Mouse (Mus musculus) kidney, adult 8-10 months (tissue): ENCODE data around the gene Pou2f1.

Experiments used
- DNase-seq, 2 experiments: peaks; one replicate each; pipeline ENCODE4 v3.0.0; 2022

The Pou2f1 gene

DNA sequence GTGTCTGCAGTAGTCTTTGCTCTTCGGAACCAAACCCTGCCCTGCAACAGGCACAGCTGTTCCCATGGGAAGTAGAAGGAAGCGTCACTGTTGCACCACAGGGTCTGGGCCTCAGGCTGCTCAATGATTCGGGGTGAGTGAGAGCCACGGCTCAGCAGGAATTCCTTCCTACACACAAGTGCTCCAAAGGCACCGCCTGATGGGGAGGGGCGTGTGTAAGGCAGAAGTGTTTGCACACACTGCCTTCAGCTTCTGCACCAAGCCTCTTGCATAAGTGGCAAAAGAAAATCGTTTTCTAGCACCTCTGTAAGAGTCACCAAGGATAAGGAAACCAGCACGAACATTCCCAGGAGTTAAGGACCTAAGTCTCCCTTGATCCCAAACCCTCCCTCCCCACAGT is 127.8 kb downstream of the Pou2f1 start:
- no peak for DNase-seq

GRCm38 (mm10) chr1:165868659-165869058 is 133.8 kb downstream of the Pou2f1 start:
- no peak for DNase-seq

DNA sequence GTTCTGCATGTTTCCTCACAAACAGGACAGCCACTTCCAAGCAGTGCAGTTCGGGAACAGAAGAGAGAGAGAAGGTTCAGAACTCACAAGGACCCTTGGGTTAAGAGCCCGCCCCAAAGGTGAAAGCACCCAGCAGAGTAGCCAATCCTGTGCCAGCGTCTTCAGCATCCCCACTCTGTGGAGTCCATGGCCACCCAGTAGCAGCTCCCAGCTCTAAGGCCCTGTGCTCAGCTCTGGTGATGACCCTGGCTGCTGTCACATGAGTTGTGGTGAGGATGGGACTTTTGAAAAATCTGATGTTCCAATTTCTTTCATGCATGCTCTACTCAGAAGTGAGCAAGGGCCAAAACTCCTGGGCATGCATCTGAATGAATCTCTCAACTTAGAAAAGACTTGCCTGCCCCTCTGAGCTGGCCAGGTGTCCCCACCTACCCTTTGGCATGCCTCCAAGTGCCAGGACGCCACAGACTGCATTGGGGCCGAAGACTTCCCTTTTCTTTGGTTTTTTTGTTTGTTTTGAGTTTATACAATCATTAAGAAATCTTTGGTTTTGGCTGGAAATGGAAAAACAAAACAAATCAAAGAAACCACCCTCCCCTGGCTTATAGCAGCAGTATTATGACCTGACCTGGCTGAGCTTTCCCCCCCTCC is 135.7 kb downstream of the Pou2f1 start:
- DNase-seq, result no peak

GRCm38 (mm10) chr1:165864864-165865795 is 137.3 kb downstream of the Pou2f1 start:
- DNase-seq, result no peak

DNA sequence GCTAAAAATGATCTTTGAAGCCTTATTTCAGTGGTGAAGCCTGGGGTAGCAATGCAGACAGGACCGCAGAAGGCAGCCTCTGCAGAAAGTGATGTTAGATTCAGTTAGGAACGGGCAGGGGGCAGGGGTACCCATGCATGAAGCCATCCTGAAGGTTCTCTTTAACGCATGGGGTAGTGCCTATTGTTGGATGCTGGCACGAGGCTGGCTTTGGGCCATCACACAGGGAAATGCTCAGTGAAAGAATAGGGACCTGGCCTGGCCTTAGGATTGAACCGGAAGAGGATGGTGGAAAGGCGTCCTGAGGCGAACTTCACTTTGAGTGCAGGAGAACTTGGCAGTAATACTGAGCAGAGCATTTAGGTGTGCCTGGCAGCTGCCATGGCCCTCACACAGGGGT is 140.4 kb downstream of the Pou2f1 start:
- no peak for DNase-seq

DNA sequence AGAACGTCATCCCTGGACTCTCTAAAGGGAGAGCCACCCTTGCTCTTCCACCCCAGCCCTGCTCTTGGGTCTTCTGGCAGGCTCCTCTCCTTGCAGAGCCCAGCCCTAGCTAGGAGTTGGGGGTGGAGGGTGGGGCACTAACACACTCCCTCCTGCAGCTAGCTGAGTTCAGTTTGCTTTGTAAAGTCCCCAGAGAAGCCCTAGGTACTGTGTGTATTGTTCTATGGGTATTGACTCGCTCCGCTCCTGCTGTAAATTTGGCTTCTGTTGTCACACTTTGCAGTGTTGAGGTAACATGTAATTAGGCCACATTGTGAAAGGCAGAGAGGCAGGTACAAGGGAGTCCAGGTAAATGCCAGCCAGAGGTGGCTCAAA is 141.3 kb downstream of the Pou2f1 start:
- no peak for DNase-seq

DNA sequence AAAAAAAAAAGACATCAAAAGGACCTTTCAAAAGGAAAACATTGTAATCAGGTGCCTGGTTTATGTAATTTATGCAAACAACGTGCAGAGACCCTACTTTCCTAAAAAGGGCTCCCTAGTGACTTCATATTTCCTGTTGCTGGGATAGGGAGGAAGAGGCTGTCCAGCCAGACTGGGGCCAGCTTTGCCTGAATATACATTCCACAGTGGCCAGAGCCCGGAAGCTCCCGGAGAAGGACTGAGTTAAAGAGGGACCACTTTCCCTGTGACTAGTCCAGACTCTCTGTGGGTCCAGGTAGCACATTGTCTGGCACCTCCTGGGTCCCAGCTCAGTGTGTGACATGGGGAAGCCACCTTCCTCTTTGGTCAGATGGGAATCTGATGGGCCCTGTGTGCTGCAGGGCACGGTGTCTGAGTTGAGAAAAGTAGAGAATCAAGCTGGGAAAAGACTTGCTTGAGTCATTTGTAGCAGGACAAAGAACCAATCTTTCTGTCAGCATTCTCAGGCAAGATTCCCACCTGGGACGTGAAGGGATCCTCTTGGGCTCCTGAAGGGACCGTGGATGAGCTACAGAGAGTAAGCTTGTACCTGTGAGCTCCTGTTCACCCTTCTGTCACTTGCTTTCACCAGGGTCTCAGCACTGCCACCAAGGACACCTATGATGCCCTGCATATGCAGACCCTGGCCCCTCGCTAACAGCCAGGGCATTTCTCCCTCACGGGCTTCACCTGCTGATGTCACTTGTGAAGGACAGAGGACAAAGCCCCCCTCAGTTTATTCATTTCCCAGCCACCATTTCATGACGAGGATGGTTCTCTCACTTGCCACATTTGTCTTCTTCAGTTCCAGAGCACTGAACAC is 141.9 kb downstream of the Pou2f1 start:
- no peak for DNase-seq

DNA sequence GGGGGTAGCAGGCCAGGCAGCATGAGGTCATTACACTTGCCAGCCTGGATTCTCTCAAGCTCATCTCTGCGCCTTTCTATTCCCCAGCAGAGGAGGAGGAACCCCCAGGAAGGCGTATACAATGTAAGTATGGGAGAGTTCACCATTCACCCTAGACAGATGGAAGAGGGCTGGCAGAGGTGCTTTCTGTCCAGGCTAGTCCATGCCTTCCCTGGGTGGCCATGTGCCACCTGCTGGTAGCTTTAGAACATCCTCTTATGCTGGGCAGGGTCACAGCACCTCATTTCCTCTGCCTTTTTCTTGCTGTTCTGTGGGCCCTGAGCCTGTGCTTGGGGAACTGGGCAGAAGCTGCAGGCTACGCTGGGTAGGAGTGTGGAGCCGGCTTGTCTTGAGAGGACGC is 144.1 kb downstream of the Pou2f1 start:
- no peak for DNase-seq

GRCm38 (mm10) chr1:165857279-165857678 is 145.2 kb downstream of the Pou2f1 start:
- no peak for DNase-seq

GRCm38 (mm10) chr1:165855759-165856545 is 146.5 kb downstream of the Pou2f1 start:
- no peak for DNase-seq

- peak in 1 of 2 experiments; percentile 67 for DNase-seq
Measured at GRCm38 (mm10) chr1:165853729-165854420, 148.6 kb downstream of the Pou2f1 start.

- DNase-seq, result no peak
Measured at GRCm38 (mm10) chr1:165853131-165853721, 149.3 kb downstream of the Pou2f1 start.

GRCm38 (mm10) chr1:165852131-165852530 is 150.3 kb downstream of the Pou2f1 start:
- no peak for DNase-seq

- DNase-seq, result no peak
Measured at GRCm38 (mm10) chr1:165849458-165850445, 152.7 kb downstream of the Pou2f1 start.

DNA sequence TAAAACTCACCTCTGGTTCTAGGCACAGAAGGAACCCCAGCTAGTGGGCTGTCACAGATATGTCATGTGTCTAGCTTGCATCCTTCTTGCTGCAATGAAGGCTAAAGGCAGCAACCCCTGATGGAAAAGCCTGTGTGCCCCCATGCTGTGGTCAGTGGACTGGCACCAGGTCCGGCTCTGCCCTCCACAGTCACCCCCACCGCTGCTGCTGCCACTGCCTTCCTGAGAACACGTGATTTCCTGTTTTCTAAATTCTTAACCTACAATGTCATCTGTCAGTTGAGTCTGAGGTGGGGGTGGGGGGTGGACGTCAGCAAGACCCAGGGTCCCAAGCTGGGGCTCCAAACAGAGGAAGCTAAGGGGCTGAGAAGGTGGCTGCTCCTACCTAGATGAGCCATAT is 153.6 kb downstream of the Pou2f1 start:
- no peak for DNase-seq

DNA sequence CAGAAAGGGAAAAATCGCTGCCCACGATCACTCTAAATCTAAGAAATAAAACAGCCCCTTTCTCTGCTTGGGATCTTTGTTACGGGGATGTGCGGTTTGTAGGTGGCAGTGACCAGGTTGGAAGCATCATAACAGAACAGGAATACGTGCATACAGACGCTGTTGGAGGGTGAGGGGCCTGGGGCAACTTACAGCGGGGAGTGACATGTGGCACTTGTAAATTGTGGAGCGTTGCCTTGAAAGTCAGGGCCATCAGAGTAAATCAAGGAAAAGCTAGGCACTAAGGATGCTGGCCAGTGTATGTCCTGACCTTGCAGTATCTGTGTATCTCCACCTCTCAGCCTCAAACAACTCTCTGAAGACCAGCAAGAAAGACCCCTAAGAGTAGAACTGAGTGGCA is 154.1 kb downstream of the Pou2f1 start:
- DNase-seq, result no peak

- no peak for DNase-seq
Measured at GRCm38 (mm10) chr1:165845366-165845765, 157.1 kb downstream of the Pou2f1 start.

DNA sequence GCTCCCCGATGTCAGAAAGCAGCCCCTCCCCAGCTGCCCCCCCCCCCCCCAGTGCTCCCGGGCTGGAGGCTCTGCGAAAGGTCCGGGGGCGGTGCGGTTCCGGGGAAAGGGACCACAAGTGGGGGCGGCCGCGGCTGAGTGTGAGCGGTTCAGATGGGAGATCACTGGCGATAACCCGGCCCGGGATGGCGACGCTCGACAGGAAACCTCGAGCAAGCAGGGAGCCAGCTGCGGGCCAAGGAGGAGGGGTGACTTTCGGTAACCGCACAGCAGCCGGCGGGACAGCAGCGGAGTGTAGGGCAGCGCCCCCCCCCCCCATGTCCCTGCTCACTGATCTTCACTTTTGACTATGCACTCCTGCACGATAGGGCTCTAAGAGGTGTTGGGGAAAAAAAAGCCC is 157.5 kb downstream of the Pou2f1 start:
- DNase-seq, result no peak

DNA sequence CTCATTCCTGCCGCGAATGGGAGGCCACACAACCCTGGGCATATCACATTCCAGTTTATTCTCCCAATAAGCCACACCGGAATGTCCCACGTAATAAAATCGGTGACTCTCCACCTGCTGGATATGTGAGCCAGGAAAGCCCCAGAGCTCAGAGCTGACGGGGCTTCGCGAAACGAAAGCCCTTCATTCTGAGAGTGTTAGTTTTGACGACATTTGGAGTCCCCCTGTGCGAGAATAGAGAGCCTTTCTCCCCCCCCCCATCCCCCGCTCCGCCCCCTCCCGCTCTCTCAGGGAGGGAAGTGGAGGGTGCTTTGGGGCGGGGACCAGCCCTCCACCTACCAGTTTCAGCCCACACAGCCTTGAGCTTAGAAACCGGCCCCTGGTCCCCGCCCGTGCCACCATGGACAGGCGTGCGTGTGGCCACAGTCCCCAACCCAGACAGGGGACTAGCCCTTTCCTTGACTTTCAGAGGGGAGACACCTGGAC is 158.0 kb downstream of the Pou2f1 start:
- DNase-seq, result no peak

- DNase-seq, result no peak
Measured at GRCm38 (mm10) chr1:165843586-165843985, 158.9 kb downstream of the Pou2f1 start.
